Mouse (Mus musculus) hematopoietic stem cell, adult 5-6 weeks (primary cell): ENCODE measurements at regions not wholly inside any gene's neighbourhood (a gene's known extent, or its start where the extent isn't known, plus 50 kb on each side); places are given as distances from the start of the nearest gene placed in this dataset.

ENCODE experiments used
- ATAC-seq, 2 experiments: fragments of 125-278 bp in 1 of 2; replicated peaks in 1 of 2; 2 replicates each; pipeline ENCODE4 v1.8.0; 2016 to 2017; ENCODE audit warnings: inconsistent platforms in 2 of 2, mild to moderate bottlenecking in 2 of 2, moderate number of reproducible peaks in 2 of 2, low read depth in 1 of 2, moderate TSS enrichment in 1 of 2; ENCODE audit not compliant: low FRiP score in 2 of 2, poor library complexity in 2 of 2, severe bottlenecking in 2 of 2, insufficient read depth in 1 of 2, low TSS enrichment in 1 of 2

DNA sequence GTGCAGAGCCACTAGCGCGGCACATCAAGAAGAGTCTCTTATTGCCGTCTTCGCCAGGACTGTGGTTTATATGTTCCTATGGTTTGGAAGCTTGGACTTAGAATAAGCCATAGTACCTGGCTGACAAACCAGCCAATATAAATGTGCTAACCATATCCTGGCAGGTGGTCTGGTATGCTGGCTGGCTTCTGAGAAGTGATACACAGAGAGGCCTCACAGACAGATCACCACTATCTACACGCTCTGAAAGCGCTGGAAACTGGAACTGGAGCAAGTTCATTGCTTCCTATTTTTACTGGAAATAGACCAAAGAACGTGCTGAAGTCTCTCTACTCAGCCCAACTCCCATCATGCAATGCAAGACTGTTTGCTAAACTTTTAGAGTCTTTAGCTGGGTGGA is 124.7 kb downstream of the Qpct start:
- no peak for ATAC-seq

- no peak for ATAC-seq
These were observed 123.7 kb downstream of the Qpct start for GRCm38 (mm10) chr17:79175381-79175780.

DNA sequence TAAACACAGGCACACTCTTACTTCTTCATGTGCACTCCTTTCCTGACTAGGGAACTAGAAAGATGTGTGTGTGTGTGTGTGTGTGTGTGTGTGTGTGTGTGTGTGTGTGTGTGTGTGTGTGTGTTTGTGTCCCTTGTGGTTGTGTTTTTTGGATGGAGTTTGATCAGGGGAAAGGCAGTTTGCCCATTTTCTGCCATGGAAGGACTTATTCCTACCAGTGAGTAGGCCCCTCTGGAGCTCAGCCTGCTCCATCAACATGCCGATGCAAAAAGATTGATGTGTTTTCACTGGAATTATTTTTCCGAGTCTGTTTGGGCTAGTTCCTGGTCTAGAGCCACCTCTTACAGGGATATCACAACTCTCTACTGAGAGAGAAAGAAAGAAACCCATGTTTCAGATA is 120.6 kb downstream of the Qpct start:
- no peak for ATAC-seq

- no peak for ATAC-seq
These were observed 119.0 kb downstream of the Qpct start for GRCm38 (mm10) chr17:79170690-79171089.

DNA sequence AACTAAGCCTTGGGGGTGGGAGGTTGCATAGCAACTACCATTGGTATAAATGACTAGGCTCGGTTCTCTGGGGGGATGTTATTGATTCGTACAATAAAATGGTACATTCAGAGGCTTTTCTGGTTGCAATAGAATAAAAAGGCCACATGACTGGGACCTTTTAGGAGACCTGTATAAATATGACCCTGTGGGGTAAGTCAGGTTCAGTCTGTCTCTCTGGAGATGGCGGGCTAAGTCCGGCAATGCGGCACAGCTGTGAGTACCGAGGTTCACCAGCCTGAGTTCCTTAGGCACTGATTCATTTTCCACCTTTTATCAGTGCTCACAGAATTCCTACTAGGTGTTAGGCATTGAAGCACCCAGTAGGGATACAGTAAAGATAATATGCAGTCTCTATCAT is 115.5 kb downstream of the Qpct start:
- no peak for ATAC-seq

- ATAC-seq = no peak
These were observed 113.3 kb downstream of the Qpct start for GRCm38 (mm10) chr17:79164874-79165553.

- no peak for ATAC-seq
These were observed 112.3 kb downstream of the Qpct start for GRCm38 (mm10) chr17:79163983-79164382.

DNA sequence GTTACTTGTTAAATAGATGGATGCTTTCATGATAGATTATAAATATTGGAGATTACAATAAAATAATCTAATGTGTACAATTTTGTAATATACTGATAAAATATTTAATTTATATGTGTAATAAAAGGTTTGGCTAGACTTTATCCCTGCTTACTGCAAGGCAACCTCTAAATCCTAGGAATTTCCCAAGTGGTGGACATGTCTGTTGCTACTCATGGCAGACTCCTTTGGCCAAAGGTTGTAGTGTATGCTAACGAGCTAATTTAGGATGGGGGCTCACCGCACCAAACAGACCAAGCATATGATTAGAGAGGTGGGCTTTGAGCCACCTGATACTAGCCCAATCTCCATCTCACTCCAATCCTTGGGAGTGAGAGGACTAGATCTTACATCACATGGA is 102.4 kb downstream of the Qpct start:
- ATAC-seq = no peak

GRCm38 (mm10) chr17:79152823-79153222 is 101.1 kb downstream of the Qpct start:
- no peak for ATAC-seq

GRCm38 (mm10) chr17:79147883-79148282 is 96.2 kb downstream of the Qpct start:
- no peak for ATAC-seq

DNA sequence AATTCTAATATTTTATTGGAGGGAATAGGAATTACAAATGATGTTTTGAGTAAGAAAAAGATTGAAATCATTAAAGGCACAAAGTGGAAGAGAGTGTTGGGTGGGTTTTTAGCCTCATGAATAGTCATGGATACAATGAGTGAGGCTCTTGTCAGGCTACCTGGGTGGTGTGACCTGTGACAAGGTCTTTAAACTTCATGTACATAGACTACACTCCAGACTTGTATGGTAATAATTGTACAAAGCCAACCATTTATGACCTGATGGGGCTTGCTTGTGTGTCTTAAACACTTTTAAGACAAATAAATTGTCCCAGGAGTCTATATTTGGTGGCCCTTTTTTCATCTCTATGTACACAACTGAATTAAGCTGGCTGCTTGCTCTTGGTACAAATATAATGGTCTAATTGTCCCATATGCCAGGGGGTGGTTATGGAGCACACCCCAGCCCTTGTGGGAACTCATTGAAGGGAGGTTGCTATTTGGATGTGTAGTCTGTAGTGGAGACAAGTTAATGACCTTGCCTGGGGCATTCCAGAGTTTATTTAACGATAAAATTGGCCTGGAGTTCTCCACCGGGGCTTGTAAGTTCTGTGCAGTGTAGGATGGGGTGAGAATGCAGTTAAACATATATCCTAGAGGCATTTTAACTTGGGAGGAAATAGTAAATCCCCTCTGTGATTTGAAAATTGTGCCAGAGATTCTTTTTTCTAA is 93.4 kb downstream of the Qpct start:
- ATAC-seq = no peak

- ATAC-seq = no peak
These were observed 91.3 kb downstream of the Qpct start for GRCm38 (mm10) chr17:79143031-79143430.
